ENCODE assay signal across 34 mouse cellular contexts in genomic region chr13:113547807-113548426, GRCm38 (mm10).
A peak's percentile ranks its signal among the peaks of the same experiment; 100 is the strongest.
DNase-seq lines count a peak whose midpoint lies in the region; ATAC-seq lines count a peak whose summit lies in the region.
"Had no signal": no experiment of that assay in that cellular context is flagged by ENCODE, and none has a peak within 500 bp of the region (broad histone marks: within the 10 kb centered on the region; RNA-seq: fewer than 3 reads in every experiment).

No protein-coding gene starts in this region.

- H3K36me3 ChIP-seq in heart, embryonic 10.5 days, result no peaks in the 10 kb centered on the region
- H3K36me3 ChIP-seq: embryonic facial prominence, embryonic 10.5 days; embryonic facial prominence, embryonic 13.5 days; forebrain, embryonic 10.5 days; heart, embryonic 12.5 days; heart, embryonic 15.5 days; hindbrain, embryonic 10.5 days; hindbrain, embryonic 13.5 days had no signal

- no peaks in the 10 kb centered on the region for H3K27me3 ChIP-seq in heart, embryonic 10.5 days (ENCODE audit: insufficient read depth, poor library complexity, severe bottlenecking)
- H3K27me3 ChIP-seq: embryonic facial prominence, embryonic 13.5 days; forebrain, embryonic 13.5 days; heart, embryonic 12.5 days; heart, embryonic 15.5 days; hindbrain, embryonic 13.5 days; Patski had no signal

- 0 out of 2 replicates have a peak, but pooled peaks cover 11% of the 10 kb centered on the region for H3K4me1 ChIP-seq in heart, embryonic 10.5 days
- H3K4me1 ChIP-seq: embryonic facial prominence, embryonic 10.5 days; forebrain, embryonic 10.5 days; forebrain, embryonic 13.5 days; hindbrain, embryonic 10.5 days; hindbrain, embryonic 13.5 days had no signal

- H3K4me3 ChIP-seq in heart, embryonic 10.5 days, result no peak overlapping the region
- H3K4me3 ChIP-seq: embryonic facial prominence, embryonic 10.5 days; embryonic facial prominence, embryonic 13.5 days; erythroblast, embryonic 14.5 days; forebrain, embryonic 10.5 days; forebrain, embryonic 13.5 days; heart, embryonic 12.5 days; heart, embryonic 15.5 days; hindbrain, embryonic 10.5 days; hindbrain, embryonic 13.5 days had no signal

- WGBS in heart, embryonic 10.5 days, result 82% methylated on average over 8 of the region's 8 CpGs

- ATAC-seq in granulocyte monocyte progenitor cell, adult 5-6 weeks (replicated peaks; ENCODE audit: poor library complexity, severe bottlenecking), result peak; percentile 67
- ATAC-seq in monocyte, adult 5-6 weeks (replicated peaks; ENCODE audit: insufficient number of reproducible peaks, low FRiP score, low TSS enrichment, poor library complexity, severe bottlenecking), result peak; percentile 73; the same call in 1 of the 2 replicates
- ATAC-seq: forebrain, embryonic 13.5 days; forebrain, postnatal 0 days; hindbrain, postnatal 0 days; inflammation-experienced regulatory T-cells, adult 6 months; intestine, embryonic 16.5 days; Patski had no signal

- DNase-seq in heart, adult 8-10 months (ENCODE audit: low spot score), result peak; percentile 19
- DNase-seq in heart, embryonic 10.5 days (ENCODE audit: low spot score), result no peak
- DNase-seq in 416B (ENCODE audit: low read depth), result peak; percentile 4
- no peak for DNase-seq in kidney, adult 11 months
- no peak for DNase-seq in adrenal gland, adult 2 months
- no peak for DNase-seq in frontal cortex, adult 2 months (ENCODE audit: extremely low spot score in 1 of 2, low spot score in 1 of 2)
- DNase-seq: adrenal gland, postnatal 14 days; cerebellum, adult 11-12 months; cerebellum, adult 8-10 months; cerebellum, postnatal 10 days; cerebellum, postnatal 36 days; embryo, embryonic 11 days; forebrain, postnatal 0 days; gastrocnemius, postnatal 10 days; gastrocnemius, postnatal 36 days; heart, adult 11 months; heart, postnatal 10 days; heart, postnatal 36 days; kidney, adult 2 months had no signal

- H3K9me3 ChIP-seq in heart, embryonic 10.5 days, result no peaks in the 10 kb centered on the region
- H3K9me3 ChIP-seq: embryonic facial prominence, embryonic 10.5 days; embryonic facial prominence, embryonic 13.5 days; forebrain, embryonic 10.5 days; forebrain, embryonic 13.5 days; heart, embryonic 12.5 days; heart, embryonic 15.5 days; hindbrain, embryonic 10.5 days; hindbrain, embryonic 13.5 days had no signal

- no peak overlapping the region for H3K27ac ChIP-seq in heart, embryonic 10.5 days
- H3K27ac ChIP-seq: embryonic facial prominence, embryonic 10.5 days; embryonic facial prominence, embryonic 13.5 days; forebrain, embryonic 10.5 days; forebrain, embryonic 13.5 days; heart, embryonic 15.5 days; hindbrain, embryonic 10.5 days; hindbrain, embryonic 13.5 days; hindbrain, postnatal 0 days had no signal

Comparison
In these comparisons a context has a peak if more than half of its experiments do, and no peak if none do; other contexts are left out.
1. DNase-seq: peak in heart, adult 8-10 months (single experiment) and 416B (single experiment); none in heart, embryonic 10.5 days (single experiment), kidney, adult 11 months (single experiment), adrenal gland, adult 2 months (single experiment) and frontal cortex, adult 2 months (0 of 2).